Mouse (Mus musculus): ENCODE data around the gene Mslnl. TPM values are rescaled to one million over a fixed set of nuclear protein-coding genes. Genes with fewer than 3 reads are reported as not detected.

The Mslnl gene
- polyA plus RNA-seq, 1 experiment from 2014 or later, result not detected

- no peak for DNase-seq (ENCODE audit: low spot score)
- Histone ChIP-seq H3K36me3 (replicated peaks; ENCODE audit: control insufficient read depth, insufficient read depth) (peaks cover 44% of the 10 kb centered on the region), H3K27me3 (ENCODE audit: control insufficient read depth, insufficient read depth, low read length) (no peaks in the 10 kb centered on the region), H3K4me3 (replicated peaks; ENCODE audit: low read length) (no peak overlapping the region), H3K27ac (no peak overlapping the region), H3K9me3 (ENCODE audit: control insufficient read depth, low read length) (no peaks in the 10 kb centered on the region), H3K4me1 (replicated peaks; ENCODE audit: control insufficient read depth, insufficient read depth, low read length) (peaks cover 23% of the 10 kb centered on the region), H3K9ac (no peak overlapping the region), H3K4me2 (replicated peaks) (no peak overlapping the region)
- ATAC-seq (ENCODE audit: low FRiP score), result no peak
- 96% methylated on average over 9 of the region's 9 CpGs for WGBS
These were observed 51.1 kb downstream of the Mslnl start for GRCm38 (mm10) chr17:25786781-25787504.

- peak overlapping the region; percentile 60 for H3K4me3 ChIP-seq (replicated peaks; ENCODE audit: low read length)
- H3K9ac ChIP-seq, result peak overlapping the region; percentile 80
- H3K27me3 ChIP-seq (ENCODE audit: control insufficient read depth, insufficient read depth, low read length), result no peaks in the 10 kb centered on the region
- no peaks in the 10 kb centered on the region for H3K9me3 ChIP-seq (ENCODE audit: control insufficient read depth, low read length)
- ATAC-seq (ENCODE audit: low FRiP score) (no peak), DNase-seq (ENCODE audit: low spot score) (no peak)
- H3K4me2 ChIP-seq (replicated peaks), result peak overlapping the region; percentile 85
- peak overlapping the region; percentile 95 for H3K27ac ChIP-seq
- 29% methylated on average over 19 of the region's 19 CpGs for WGBS
- peaks cover 21% of the 10 kb centered on the region for H3K36me3 ChIP-seq (replicated peaks; ENCODE audit: control insufficient read depth, insufficient read depth)
- H3K4me1 ChIP-seq (replicated peaks; ENCODE audit: control insufficient read depth, insufficient read depth, low read length), result peaks cover 21% of the 10 kb centered on the region
These were observed 55.5 kb downstream of the Mslnl start for GRCm38 (mm10) chr17:25791320-25791842.

- Histone ChIP-seq H3K27ac (peak overlapping the region; percentile 95), H3K4me2 (replicated peaks) (peak overlapping the region; percentile 85), H3K36me3 (replicated peaks; ENCODE audit: control insufficient read depth, insufficient read depth) (peaks cover 21% of the 10 kb centered on the region), H3K4me1 (replicated peaks; ENCODE audit: control insufficient read depth, insufficient read depth, low read length) (peaks cover 23% of the 10 kb centered on the region), H3K9ac (peak overlapping the region; percentile 80), H3K9me3 (ENCODE audit: control insufficient read depth, low read length) (no peaks in the 10 kb centered on the region), H3K4me3 (replicated peaks; ENCODE audit: low read length) (peak overlapping the region; percentile 60), H3K27me3 (ENCODE audit: control insufficient read depth, insufficient read depth, low read length) (no peaks in the 10 kb centered on the region)
- DNase-seq (ENCODE audit: low spot score), result peak; percentile 85
- WGBS, result under 1% methylated on average over 45 of the region's 45 CpGs
- ATAC-seq (ENCODE audit: low FRiP score), result peak; percentile 67
These were observed 56.1 kb downstream of the Mslnl start for GRCm38 (mm10) chr17:25791843-25792527.

- whole genome bisulfite sequencing, result under 1% methylated on average over 14 of the region's 14 CpGs
- DNase-seq (ENCODE audit: low spot score) (peak; percentile 69), ATAC-seq (ENCODE audit: low FRiP score) (peak; percentile 51; the same call in 1 of the 2 replicates)
- no peaks in the 10 kb centered on the region for H3K9me3 ChIP-seq (ENCODE audit: control insufficient read depth, low read length)
- H3K4me2 ChIP-seq (replicated peaks), result peak within 1 kb of the TSS; percentile 85
- H3K4me3 ChIP-seq (replicated peaks; ENCODE audit: low read length), result peak within 1 kb of the TSS; percentile 60
- peak within 1 kb of the TSS; percentile 95 for H3K27ac ChIP-seq
- H3K9ac ChIP-seq, result peak within 1 kb of the TSS; percentile 80
- H3K27me3 ChIP-seq (ENCODE audit: control insufficient read depth, insufficient read depth, low read length), result no peaks in the 10 kb centered on the region
- H3K36me3 ChIP-seq (replicated peaks; ENCODE audit: control insufficient read depth, insufficient read depth), result peaks cover 19% of the 10 kb centered on the region
- H3K4me1 ChIP-seq (replicated peaks; ENCODE audit: control insufficient read depth, insufficient read depth, low read length), result peaks cover 26% of the 10 kb centered on the region
These were observed 56.8 kb downstream of the Mslnl start, which contains the start of gene Fam173a for GRCm38 (mm10) chr17:25792615-25793014. Fam173a (minus strand) TSS chr17:25792901.

GRCm38 (mm10) chr17:25794197-25794596 is 58.4 kb downstream of the Mslnl start:
- Histone ChIP-seq H3K4me3 (replicated peaks; ENCODE audit: low read length) (no peak overlapping the region), H3K4me2 (replicated peaks) (peak overlapping the region; percentile 70), H3K9ac (peak overlapping the region; percentile 47; the same call in 1 of the 2 replicates), H3K9me3 (ENCODE audit: control insufficient read depth, low read length) (no peaks in the 10 kb centered on the region), H3K36me3 (replicated peaks; ENCODE audit: control insufficient read depth, insufficient read depth) (peaks cover 8% of the 10 kb centered on the region), H3K27me3 (ENCODE audit: control insufficient read depth, insufficient read depth, low read length) (no peaks in the 10 kb centered on the region), H3K4me1 (replicated peaks; ENCODE audit: control insufficient read depth, insufficient read depth, low read length) (peaks cover 26% of the 10 kb centered on the region), H3K27ac (peak overlapping the region; percentile 40; the same call in 1 of the 2 replicates)
- 7% methylated on average over 13 of the region's 13 CpGs for WGBS
- ATAC-seq (ENCODE audit: low FRiP score) (no peak), DNase-seq (ENCODE audit: low spot score) (no peak)

GRCm38 (mm10) chr17:25794998-25795397 is 59.2 kb downstream of the Mslnl start:
- Histone ChIP-seq H3K36me3 (replicated peaks; ENCODE audit: control insufficient read depth, insufficient read depth) (0 out of 2 replicates have a peak, but pooled peaks cover under 1% of the 10 kb centered on the region), H3K9me3 (ENCODE audit: control insufficient read depth, low read length) (no peaks in the 10 kb centered on the region), H3K27ac (peak overlapping the region; percentile 40), H3K27me3 (ENCODE audit: control insufficient read depth, insufficient read depth, low read length) (no peaks in the 10 kb centered on the region), H3K4me1 (replicated peaks; ENCODE audit: control insufficient read depth, insufficient read depth, low read length) (peaks cover 26% of the 10 kb centered on the region), H3K4me3 (replicated peaks; ENCODE audit: low read length) (peak overlapping the region; percentile 49), H3K4me2 (replicated peaks) (peak overlapping the region; percentile 70), H3K9ac (peak overlapping the region; percentile 47)
- no peak for DNase-seq (ENCODE audit: low spot score)
- ATAC-seq (ENCODE audit: low FRiP score), result no peak
- WGBS, result 39% methylated on average over 17 of the region's 17 CpGs

- no peak for DNase-seq (ENCODE audit: low spot score)
- peak within 1 kb of the TSS; percentile 49 for H3K4me3 ChIP-seq (replicated peaks; ENCODE audit: low read length)
- WGBS, result 5% methylated on average over 6 of the region's 6 CpGs
- no peaks in the 10 kb centered on the region for H3K9me3 ChIP-seq (ENCODE audit: control insufficient read depth, low read length)
- H3K27me3 ChIP-seq (ENCODE audit: control insufficient read depth, insufficient read depth, low read length), result no peaks in the 10 kb centered on the region
- ATAC-seq (ENCODE audit: low FRiP score), result no peak; the same call in 1 of the 2 replicates
- peak within 1 kb of the TSS; percentile 62 for H3K27ac ChIP-seq
- peaks cover 26% of the 10 kb centered on the region for H3K4me1 ChIP-seq (replicated peaks; ENCODE audit: control insufficient read depth, insufficient read depth, low read length)
- H3K36me3 ChIP-seq (replicated peaks; ENCODE audit: control insufficient read depth, insufficient read depth), result no peaks in the 10 kb centered on the region
- H3K9ac ChIP-seq, result peak within 1 kb of the TSS; percentile 47
- H3K4me2 ChIP-seq (replicated peaks), result peak within 1 kb of the TSS; percentile 70
These were observed 59.8 kb downstream of the Mslnl start, which contains the start of gene AC134908.4 for GRCm38 (mm10) chr17:25795609-25796092. AC134908.4 (minus strand) TSS chr17:25795659.

- H3K27ac ChIP-seq, result peak overlapping the region; percentile 62
- no peaks in the 10 kb centered on the region for H3K9me3 ChIP-seq (ENCODE audit: control insufficient read depth, low read length)
- under 1% methylated on average over 36 of the region's 37 CpGs for WGBS
- peak overlapping the region; percentile 49 for H3K4me3 ChIP-seq (replicated peaks; ENCODE audit: low read length)
- no peaks in the 10 kb centered on the region for H3K27me3 ChIP-seq (ENCODE audit: control insufficient read depth, insufficient read depth, low read length)
- ATAC-seq (ENCODE audit: low FRiP score) (no peak), DNase-seq (ENCODE audit: low spot score) (no peak)
- H3K4me2 ChIP-seq (replicated peaks), result peak overlapping the region; percentile 70
- H3K36me3 ChIP-seq (replicated peaks; ENCODE audit: control insufficient read depth, insufficient read depth), result no peaks in the 10 kb centered on the region
- peak overlapping the region; percentile 47 for H3K9ac ChIP-seq
- peaks cover 24% of the 10 kb centered on the region for H3K4me1 ChIP-seq (replicated peaks; ENCODE audit: control insufficient read depth, insufficient read depth, low read length)
These were observed 60.4 kb downstream of the Mslnl start for GRCm38 (mm10) chr17:25796211-25796771.

Measured in hindbrain, embryonic 14.5 days (tissue).